Mouse (Mus musculus) testis, postnatal 14 days (tissue): ENCODE data around the gene Hltf.

Experiments
- DNase-seq: peaks from one replicate; pipeline ENCODE4 v3.0.0; 2021; ENCODE audit warnings: low spot score

Gene Hltf

GRCm38 (mm10) chr3:20146884-20147395, 89.3 kb downstream of the Hltf start:
- no peak for DNase-seq

DNA sequence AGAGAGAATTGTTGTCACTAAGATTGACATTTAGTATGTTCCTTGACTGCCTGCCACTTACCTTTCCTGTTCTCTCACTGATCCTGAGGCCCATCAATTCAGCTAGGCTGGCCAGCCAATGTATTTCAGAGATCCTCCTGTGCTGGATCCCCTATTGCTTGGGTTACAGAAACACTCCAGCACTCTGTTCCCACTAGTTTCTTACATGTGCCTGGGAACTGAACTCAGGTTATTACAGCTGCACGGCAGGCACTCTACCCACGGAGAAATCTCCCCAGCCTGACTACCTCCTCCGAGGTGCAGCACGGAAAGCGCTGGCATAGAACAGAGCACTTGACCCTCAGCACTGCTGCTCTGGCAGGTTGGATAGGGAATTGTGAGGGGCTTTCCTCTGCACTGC, 90.0 kb downstream of the Hltf start:
- no peak for DNase-seq

DNA sequence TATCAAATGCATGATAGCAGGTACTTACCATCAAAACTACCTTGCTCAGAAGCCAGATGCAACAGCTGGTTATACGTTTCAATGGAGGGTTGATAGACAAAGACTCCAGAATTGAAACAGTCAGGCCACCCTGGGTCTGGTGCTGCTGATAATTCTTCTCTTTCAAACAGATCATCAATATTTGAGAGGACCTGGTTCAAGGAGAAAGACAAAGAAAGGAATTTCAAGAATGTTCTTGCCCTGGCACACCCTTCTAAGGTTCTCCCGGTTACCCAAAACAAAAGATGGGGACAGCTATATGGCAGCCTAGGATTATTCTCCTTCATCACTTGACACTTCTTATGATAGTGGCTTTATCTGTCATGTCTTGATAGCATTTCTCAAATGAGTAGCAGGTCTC, 92.9 kb downstream of the Hltf start:
- DNase-seq: no peak

GRCm38 (mm10) chr3:20151651-20152050, 94.0 kb downstream of the Hltf start:
- no peak for DNase-seq

- DNase-seq: peak; percentile 38
Measured at GRCm38 (mm10) chr3:20154531-20155367, 97.1 kb downstream of the Hltf start, which contains the start of gene Gyg. Gene Gyg, minus strand, starts transcription at chr3:20155317.

DNA sequence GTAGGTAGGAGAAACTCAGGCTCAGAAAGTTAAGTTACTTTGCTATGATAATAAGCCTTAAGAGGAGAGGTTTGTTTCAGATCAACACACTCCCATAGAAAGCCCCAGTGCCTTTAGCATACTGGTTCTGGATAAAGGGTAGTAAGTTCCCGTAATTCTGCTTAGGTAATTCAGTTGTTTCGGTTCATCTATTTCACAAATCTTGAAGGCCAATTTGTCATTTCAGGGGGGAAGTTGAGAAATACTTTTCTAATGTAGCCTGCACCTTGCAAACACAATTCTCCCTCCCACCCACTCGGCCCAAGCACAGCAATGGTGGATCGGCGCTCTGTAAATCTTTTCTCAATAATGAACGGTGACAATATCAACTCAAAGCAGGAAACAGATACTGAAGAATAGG, 97.9 kb downstream of the Hltf start:
- no peak for DNase-seq

- DNase-seq: no peak
Measured at GRCm38 (mm10) chr3:20167487-20167886, 109.9 kb downstream of the Hltf start.
